ENCODE assay signal across 14 mouse cellular contexts in genomic region chr2:167386998-167387397, GRCm38 (mm10).
"Had no signal": no experiment of that assay in that cellular context is flagged by ENCODE, and none has a peak within 500 bp of the region (broad histone marks: within the 10 kb centered on the region; RNA-seq: fewer than 3 reads in every experiment).

No protein-coding gene starts in this region.

- H3K27me3 ChIP-seq: liver, embryonic 15.5 days; neural tube, embryonic 13.5 days had no signal

- H3K4me3 ChIP-seq: left cerebral cortex, adult 2 months; limb, embryonic 10.5 days; liver, embryonic 15.5 days; midbrain, embryonic 10.5 days; neural tube, embryonic 13.5 days had no signal

- DNase-seq: lung, embryonic 14.5 days; lung, postnatal 10 days; lung, postnatal 4 days; midbrain, embryonic 14.5 days; retina, postnatal 1 day; right cerebral cortex, postnatal 4 days; spleen, adult 18-20 months; thymus, adult 18-20 months; thymus, postnatal 14 days had no signal

- H3K4me1 ChIP-seq: limb, embryonic 10.5 days; midbrain, embryonic 10.5 days; neural tube, embryonic 13.5 days had no signal
